Mouse (Mus musculus): ENCODE measurements around the gene Laptm4a.
A peak's percentile ranks its signal among the peaks of the same experiment; 100 is the strongest.

The Laptm4a gene

GRCm38 (mm10) chr12:8921394-8922368 lies at the start of gene Laptm4a:
Gene Laptm4a, plus strand, starts transcription at chr12:8921664.
- peak; percentile 98 for DNase-seq (ENCODE audit: low spot score)

- DNase-seq (ENCODE audit: low spot score): no peak
These were observed 45.9 kb upstream of the Laptm4a start for GRCm38 (mm10) chr12:8875583-8875982.

- no peak for DNase-seq (ENCODE audit: low spot score)
These were observed 44.6 kb upstream of the Laptm4a start for GRCm38 (mm10) chr12:8876865-8877264.

GRCm38 (mm10) chr12:8877413-8877812 lies 44.1 kb upstream of the Laptm4a start:
- DNase-seq (ENCODE audit: low spot score): no peak

GRCm38 (mm10) chr12:8878752-8879151 lies 42.7 kb upstream of the Laptm4a start:
- no peak for DNase-seq (ENCODE audit: low spot score)

GRCm38 (mm10) chr12:8879389-8879788 lies 42.1 kb upstream of the Laptm4a start:
- no peak for DNase-seq (ENCODE audit: low spot score)

GRCm38 (mm10) chr12:8881736-8882135 lies 39.7 kb upstream of the Laptm4a start:
- no peak for DNase-seq (ENCODE audit: low spot score)

GRCm38 (mm10) chr12:8882376-8882775 lies 39.1 kb upstream of the Laptm4a start:
- DNase-seq (ENCODE audit: low spot score): no peak

- no peak for DNase-seq (ENCODE audit: low spot score)
These were observed 36.9 kb upstream of the Laptm4a start for GRCm38 (mm10) chr12:8884426-8885145.

GRCm38 (mm10) chr12:8885146-8885543 lies 36.3 kb upstream of the Laptm4a start:
- DNase-seq (ENCODE audit: low spot score): no peak

GRCm38 (mm10) chr12:8885950-8886349 lies 35.5 kb upstream of the Laptm4a start:
- DNase-seq (ENCODE audit: low spot score): no peak

GRCm38 (mm10) chr12:8888445-8888844 lies 33.0 kb upstream of the Laptm4a start:
- DNase-seq (ENCODE audit: low spot score): no peak

GRCm38 (mm10) chr12:8889117-8889665 lies 32.3 kb upstream of the Laptm4a start:
- peak; percentile 70 for DNase-seq (ENCODE audit: low spot score)

GRCm38 (mm10) chr12:8892876-8893532 lies 28.5 kb upstream of the Laptm4a start:
- no peak for DNase-seq (ENCODE audit: low spot score)

- DNase-seq (ENCODE audit: low spot score): no peak
These were observed 24.3 kb upstream of the Laptm4a start for GRCm38 (mm10) chr12:8897140-8897539.

- no peak for DNase-seq (ENCODE audit: low spot score)
These were observed 22.3 kb upstream of the Laptm4a start for GRCm38 (mm10) chr12:8898879-8899785.

- DNase-seq (ENCODE audit: low spot score): no peak
These were observed 21.3 kb upstream of the Laptm4a start for GRCm38 (mm10) chr12:8900107-8900698.

GRCm38 (mm10) chr12:8900919-8901663 lies 20.4 kb upstream of the Laptm4a start:
- DNase-seq (ENCODE audit: low spot score): no peak

- DNase-seq (ENCODE audit: low spot score): no peak
These were observed 19.5 kb upstream of the Laptm4a start for GRCm38 (mm10) chr12:8901934-8902333.

- no peak for DNase-seq (ENCODE audit: low spot score)
These were observed 19.0 kb upstream of the Laptm4a start for GRCm38 (mm10) chr12:8902479-8902878.

Measured in ovary, postnatal 14 days (tissue).